Mouse (Mus musculus): ENCODE data around the gene Dnajb4. TPM values are rescaled to one million over a fixed set of nuclear protein-coding genes. Genes with fewer than 3 reads are reported as not detected.
"Not testable (repeated sequence)": the region's sequence is repeated elsewhere in the genome, so short reads cannot be mapped to it uniquely, and the experiment has no call there.

The Dnajb4 gene
- total RNA-seq, 2 experiments from 2014 or later, result 38.4 to 42.9 TPM

DNA sequence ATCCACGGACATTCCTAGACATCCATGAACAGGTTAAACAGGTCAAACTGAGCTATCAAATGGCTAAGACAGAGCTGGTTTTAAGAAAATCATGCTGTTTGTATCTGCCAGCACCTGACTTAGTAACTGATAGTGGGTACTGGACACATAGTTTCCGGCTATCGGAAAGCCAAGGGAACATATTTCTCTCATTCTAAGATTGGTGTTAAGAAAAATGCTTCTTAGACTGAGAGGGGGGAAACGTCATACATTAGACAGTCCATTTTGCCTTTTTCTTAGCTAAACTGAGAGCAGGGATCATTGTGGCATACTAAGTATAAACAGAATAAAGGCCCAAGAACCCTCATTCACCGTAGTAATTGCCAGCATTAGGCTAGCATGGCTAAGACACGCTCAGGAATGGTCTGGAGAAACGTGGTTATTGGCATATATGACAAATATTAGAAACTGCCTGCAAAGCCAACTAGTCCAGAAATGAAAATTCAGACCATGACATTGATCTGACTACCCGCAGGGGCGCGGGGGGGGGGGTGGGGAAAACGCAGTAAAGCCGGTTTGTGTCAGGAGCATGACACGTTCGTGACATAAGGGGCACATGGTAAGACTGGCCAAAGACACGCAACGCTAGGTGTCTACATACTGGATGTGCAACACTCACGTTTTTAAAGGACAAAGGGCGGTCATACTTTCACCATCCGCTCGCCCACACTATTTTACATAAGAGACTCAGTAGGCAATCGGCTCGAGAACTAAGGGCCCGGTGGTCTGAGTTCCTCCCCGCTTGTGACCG, 730 bp downstream of the Dnajb4 start:
- DNase-seq, result no peak
- intact Hi-C loops (cut with DNase I), result no loop called here

DNA sequence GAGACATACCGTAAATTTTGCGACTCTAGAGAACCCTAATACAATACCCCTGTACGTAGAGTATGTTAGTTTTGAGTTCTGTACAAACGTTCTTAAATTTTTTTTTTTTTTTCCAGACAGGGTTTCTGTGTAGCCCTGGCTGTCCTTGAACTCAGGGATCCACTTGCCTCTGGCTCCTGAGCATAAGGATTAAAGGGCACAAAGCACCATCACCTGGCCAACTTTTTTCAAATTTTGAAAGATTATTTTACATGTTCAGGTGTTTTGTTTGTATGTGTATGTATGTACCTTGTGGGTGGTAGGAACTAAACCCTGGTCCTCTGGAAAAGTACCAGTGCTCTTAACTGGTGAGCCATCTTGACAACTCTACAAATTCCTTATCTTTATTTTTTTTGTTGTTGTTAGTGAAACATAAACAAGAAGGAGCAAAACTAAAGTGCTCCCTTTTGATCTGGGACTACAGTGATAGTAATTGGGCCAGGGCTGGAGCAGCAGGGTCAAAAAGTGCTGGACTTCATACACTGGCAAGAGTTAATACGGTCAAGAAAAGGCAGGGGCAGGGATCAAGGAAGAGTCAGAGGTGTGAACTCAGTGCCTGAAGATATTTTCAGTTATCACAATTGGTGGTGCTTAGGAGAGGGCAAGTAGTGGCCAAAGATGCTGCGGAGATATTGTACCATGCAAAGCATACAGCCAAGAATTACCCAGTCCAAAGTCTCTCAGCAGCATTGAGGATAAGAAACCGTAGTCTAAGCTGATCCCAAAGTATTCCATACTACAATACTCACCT, 1.8 kb downstream of the Dnajb4 start:
- intact Hi-C loops (cut with DNase I), result no loop called here
- DNase-seq, result no peak

DNA sequence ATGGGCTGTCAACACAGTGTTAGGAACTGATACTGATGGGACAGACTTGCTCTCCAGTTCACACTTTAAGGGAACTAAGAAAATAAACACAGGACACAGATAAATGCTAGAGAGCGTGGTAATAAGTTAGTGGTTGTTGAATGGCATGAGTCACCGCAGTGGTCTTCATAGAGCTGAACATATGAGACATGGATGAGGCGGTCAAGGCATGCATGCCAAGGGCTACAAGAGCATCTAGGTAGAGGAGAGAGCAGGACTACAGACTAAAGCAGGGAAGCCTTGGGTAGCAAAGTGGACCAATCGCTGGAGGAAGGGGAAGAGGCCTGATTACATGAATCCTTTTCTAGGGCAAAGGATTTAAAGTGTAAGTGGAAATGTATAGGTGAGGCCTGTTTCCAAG, 2.9 kb downstream of the Dnajb4 start:
- DNase-seq, result no peak
- intact Hi-C loops (cut with DNase I), result no loop called here

DNA sequence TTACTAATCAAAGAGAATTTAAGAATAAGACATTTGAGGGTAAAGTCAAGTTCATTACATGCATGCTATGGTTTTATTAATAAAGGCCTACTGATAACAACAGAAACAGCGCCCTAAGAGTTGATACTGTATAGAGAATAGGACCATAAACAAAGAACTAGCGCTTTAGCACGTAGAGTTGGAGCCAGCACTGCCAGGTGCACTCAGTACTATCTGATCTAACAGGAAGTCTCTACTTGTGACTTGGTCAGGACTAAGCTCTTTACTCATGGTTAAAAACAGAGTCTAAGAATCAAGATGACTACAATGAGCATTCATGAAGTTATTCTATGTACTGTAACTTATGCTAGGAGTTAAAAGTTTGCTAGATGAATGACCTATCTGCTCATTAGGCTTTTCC, 5.5 kb downstream of the Dnajb4 start:
- intact Hi-C loops (cut with DNase I), result no loop called here
- DNase-seq, result no peak

DNA sequence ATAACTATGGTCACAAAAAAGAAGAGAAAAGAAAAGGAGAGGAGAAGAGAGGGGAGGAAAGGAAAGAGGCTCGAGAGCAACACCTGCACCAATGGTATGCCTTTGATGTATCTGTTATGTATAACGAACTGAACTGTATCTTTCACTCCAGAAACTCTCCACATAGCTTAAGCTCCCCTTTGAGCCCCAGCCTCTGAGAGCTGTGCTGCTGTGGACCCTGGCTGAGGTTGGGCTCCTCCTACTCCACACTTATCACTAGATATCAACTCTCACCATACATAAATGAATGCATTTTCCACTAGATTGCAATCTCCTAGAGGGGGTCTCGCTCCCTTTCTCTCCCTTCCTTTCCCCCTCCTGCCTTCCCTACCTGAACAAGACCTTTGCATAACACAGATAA, 6.1 kb downstream of the Dnajb4 start:
- no peak for DNase-seq
- intact Hi-C loops (cut with DNase I), result no loop called here

DNA sequence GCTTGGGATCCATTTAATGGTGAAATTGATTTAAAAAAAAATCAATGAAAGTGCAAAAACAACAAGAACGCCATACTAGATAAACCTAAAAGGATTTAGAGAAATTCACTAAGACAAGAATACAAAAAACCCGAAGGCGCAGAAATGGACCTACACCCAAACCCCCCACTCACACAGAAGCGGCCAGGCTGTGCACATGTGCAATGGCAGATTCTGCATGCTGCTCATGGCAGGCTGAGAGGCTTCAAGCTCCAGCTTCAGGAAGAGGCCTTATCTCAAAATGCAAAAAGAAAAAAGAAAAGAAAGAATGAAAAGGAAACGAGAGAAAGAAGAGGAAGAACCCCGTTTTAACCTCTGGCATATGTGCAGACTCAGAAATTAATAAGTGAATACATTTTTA, 6.7 kb downstream of the Dnajb4 start:
- intact Hi-C loops (cut with DNase I), result no loop called here
- no peak for DNase-seq

DNA sequence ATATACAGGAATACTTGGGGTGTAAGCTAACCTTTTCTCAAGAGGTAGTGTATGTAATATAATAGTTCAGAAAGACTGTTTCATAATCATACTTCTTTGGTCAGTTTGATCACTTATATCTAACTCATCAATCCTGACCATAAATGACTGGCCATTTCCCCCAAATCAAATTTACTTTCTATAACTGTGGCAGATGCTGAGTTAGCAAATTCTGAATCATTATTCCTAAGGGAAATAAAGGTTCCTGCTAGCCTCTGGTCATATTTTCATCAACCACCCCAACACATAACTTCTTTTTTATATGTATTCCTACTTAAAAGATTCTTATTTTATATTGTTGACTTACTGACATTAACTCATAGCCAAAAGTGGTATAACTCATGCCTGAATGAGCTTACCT, 7.2 kb downstream of the Dnajb4 start:
- DNase-seq, result no peak
- intact Hi-C loops (cut with DNase I), result no loop called here

DNA sequence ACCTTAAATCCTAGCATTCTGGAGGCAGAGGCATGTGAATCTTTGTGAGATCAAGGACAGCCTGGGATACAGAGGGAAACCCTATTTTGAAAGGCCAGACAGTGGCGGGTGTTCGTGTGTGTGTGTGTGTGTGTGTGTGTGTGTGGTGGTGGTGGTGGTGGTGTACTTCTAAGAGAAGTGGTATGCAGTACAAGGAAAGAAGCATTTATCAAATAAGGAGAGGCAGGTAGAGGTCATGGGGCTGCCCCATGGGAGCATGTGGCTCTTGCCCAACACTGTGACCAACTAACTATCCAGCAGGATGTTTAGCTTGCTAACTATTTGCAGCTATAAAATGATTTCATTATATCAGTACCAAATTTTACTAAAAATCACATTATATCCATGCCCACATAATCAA, 8.5 kb downstream of the Dnajb4 start:
- no peak for DNase-seq
- intact Hi-C loops (cut with DNase I), result no loop called here

DNA sequence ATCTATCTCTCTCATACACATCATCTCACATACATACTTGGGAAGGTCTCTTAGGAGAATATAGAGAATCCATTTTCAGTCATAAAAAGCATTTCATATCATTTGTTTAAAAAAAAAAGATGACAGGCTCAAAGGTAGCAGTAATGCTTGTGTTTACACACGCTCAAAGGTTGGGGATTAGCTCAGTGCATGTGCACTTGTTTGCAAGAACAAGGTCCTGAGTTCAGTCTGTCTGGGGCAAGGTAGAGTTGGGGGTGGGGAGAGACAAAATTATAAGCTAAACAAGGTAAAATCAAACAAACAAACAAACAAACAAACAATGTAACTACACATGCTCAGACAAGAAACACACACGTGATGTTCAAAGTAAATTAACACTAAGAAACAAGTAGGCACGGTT, 8.9 kb downstream of the Dnajb4 start:
- no peak for DNase-seq
- intact Hi-C loops (cut with DNase I), result no loop called here

DNA sequence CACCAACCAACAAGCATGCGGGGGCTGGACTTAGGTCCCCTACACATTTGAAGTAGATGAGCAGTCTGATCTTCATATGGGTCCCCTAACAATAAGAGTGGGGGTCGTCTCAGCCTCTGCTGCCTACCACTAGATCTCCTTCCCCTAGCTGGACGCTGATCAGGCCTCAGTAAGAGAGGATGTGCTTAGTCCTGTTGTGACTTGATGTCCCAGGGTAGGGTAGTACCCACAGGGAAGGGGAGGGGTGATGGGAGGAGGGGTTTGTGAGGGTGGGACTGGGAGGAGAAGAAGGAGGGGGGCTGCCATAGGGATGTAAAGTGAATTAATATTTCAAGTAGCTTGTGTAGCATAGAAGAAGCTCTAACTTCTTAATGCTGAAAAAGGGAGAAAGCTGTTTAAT, 11.0 kb downstream of the Dnajb4 start:
- no peak for DNase-seq
- intact Hi-C loops (cut with DNase I), result no loop called here

DNA sequence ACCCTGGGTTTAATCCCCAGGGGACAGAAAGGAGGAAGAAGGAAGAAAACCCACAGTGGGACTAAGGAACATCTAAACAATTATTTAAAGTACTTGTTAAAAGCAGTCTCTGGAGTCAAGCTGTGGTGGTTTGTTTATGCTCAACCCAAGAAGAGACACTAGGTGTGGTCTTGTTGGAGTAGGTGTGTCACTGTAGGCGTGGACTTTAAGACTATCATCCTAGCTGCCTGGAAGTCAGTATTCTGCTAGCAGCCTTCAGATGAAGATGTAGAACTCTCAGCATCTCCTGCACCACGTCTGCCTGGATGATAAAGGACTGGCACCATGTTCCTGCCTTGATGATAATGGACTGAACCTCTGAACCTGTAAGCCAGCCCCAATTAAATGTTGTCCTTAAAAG, 12.9 kb downstream of the Dnajb4 start:
- DNase-seq; intact Hi-C loops (cut with DNase I): not testable (repeated sequence)

DNA sequence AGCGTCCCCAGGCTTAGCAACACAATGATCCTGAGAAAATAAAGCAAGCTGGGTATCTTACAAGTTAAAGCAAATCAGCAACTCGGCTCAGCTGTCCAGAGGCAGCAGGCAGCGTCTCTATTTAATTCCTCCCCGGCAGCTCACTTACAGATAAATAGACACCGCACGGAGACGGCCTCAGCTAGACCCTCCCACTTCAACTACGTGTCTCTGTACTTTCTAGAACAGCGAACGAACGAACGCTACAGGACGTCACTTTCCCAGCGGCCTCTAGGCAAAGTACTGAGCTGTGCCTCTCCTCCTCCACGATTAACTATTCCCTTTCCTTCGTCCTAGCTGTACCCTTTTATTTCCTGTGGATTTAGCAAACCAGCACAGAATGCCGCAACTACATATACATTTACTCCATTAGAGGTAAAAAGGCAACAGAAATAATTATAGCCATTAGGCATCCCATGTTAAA, 16.4 kb downstream of the Dnajb4 start:
- peak; percentile 74 for DNase-seq
- intact Hi-C loops (cut with DNase I), result no loop called here

DNA sequence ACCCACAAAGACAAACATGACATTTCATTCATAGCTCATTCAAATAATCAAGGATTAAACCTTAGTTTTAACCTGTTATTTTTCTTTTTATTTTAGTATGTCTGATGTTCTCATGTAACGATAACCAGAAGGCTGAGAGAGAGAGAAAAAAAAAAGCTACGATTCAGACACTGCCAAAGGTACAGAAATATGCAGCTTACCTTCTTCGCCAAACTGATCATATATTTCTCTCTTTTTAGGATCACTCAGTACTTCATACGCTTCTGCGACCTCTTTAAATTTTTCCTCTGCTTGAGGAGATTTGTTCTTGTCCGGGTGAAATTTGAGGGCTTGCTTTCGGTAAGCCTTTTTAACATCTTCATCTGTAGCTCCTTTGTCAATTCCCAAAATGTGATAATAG, 16.9 kb downstream of the Dnajb4 start:
- intact Hi-C loops (cut with DNase I), result no loop called here
- no peak for DNase-seq

DNA sequence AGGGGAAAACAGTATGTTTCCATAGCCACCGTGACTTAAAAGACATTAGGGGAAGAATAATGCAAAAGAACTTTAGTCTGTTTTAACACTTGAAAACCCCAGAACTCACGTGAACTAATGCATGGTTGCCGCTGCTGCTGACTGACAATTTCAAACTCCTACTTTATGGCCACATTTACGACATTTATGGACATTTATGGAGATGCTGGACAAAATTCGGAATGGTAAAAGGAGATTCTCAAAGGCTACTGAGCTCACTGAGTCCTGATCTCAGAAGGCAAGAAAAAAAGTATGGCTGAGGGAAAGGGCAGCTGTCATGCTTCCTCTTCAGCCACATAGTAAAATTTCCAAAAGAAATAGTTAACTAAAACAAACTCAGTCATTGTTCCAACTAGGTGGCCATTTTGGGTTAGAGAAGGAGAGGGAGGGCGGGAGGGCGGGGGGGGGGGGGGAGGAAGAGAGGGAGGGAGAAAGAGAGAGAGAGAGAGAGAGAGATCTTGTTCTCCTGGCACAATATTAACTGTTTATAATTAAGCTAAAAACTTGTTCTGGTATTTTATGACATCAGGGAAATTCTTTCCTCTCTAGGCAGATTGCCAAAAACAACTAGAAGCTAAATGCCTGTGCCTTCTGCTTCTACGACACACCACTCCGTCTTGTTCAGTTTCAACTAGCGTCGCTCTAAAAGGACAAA, 17.7 kb downstream of the Dnajb4 start:
- intact Hi-C loops (cut with DNase I), result no loop called here
- DNase-seq, result no peak

DNA sequence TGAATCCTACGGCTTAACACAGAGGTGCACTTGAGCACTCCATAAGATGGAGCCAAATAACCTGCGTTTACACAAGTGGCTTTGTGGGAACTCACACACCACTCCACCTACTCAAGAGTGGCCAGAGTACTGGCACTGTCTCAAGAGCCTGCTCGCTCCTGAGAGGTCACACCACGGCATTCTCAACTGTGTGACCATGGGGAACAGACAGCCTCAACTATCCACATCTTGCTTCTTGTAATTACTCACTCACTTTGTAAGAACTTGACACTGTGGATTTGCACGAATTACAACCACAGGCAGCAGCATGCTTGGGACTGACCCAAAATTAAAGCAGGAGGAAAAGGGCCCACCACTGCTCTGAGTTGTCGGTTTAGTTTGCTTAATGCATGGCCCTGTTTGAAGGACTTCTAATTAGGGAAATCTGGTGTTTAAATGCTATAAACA, 18.3 kb downstream of the Dnajb4 start:
- intact Hi-C loops (cut with DNase I), result no loop called here

DNA sequence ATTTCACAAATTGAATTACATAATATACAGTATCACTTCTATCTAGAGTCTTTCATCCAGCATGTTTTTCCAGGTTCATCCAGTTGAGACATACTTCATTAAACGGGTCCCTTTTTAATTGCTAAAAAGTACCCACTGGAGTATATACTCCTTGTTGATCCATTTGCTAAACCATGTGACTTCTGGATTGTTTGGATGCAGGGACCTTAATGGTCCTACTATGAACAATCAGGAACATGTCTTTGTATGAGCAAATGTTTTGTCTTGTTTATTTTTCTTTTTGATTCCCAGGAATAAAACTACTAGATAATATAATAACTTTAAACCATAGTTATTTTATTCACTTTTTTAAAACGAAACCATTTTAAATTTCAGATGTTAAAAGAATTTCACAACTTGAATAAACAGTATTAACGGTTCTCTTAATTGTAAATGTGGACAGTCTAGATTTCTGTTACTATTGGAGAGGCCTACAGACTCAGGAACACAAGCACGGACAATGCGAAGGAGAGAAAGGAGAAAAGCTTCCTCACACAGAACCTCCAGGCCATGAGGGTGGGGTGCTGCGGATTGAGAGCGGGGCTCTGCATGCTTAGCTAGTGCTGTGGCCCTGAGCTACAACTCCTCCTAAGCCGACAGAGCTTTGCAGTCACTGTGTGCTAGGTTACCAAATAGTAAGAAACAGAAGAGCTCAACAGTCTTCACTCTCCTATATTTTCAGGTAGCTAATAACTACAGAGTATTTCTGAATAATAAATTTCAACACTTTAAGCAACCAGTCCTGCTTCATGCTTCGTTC, 19.2 kb downstream of the Dnajb4 start:
- intact Hi-C loops (cut with DNase I), result no loop called here
- no peak for DNase-seq

More for the DNA sequence above, 18.3 kb downstream of the Dnajb4 start:
- DNase-seq, result no peak

DNA sequence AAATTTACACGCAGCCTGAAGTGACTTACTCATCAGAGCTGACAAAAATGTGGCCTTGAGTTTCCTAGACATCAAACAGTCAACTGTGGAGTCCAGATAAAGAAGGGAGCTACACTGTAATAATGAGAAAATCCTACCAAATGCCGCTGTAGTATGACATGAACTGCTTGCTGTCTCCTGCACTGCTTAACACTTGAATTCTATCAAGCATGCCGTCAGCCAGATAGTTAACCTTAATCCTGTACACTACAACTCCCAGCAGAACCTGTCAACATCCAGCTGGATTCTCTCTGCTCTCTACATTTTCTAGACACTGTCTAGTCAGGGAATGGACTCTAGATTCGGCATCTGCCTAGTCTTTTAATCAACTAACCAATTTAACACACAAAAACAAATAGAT, 20.8 kb downstream of the Dnajb4 start:
- no peak for DNase-seq
- intact Hi-C loops (cut with DNase I), result no loop called here

DNA sequence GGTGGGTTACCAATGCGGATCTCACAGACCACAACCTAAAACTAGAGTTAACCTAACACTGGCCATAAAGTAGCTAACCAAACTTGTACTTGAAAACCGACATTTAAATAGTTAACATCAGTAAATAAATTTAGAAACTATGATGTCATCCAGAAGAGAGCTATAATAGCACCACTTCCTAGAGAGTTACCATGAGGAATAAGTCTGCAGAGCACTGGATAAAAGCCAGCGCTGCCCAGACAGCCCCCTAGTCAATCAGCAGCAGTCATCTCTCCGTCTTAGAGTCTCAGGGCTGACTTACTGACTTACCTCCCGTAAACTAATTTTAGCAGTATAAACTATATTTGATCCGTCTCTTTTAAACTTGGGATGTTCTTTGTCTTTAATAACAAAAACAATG, 24.0 kb downstream of the Dnajb4 start:
- no peak for DNase-seq
- intact Hi-C loops (cut with DNase I), result no loop called here

DNA sequence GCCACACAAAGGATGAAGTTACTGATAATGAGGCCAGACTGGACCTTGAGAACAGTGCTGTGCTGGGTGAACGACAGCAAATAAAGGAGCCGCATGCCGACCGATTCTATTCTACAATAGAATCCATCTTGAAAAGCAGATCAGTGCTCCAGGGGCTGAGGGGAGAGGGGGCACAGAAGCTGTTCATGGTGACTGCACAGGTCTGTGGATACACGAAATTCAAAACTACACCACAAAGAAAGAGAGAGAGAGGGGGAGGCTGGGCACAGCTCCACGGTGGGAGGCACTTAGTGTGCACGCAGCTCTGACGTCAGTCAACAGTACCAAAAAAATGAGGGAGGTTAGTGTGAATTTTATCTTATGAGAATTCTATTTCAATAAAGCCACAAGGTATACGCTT, 26.6 kb downstream of the Dnajb4 start:
- no peak for DNase-seq
- intact Hi-C loops (cut with DNase I), result no loop called here

DNA sequence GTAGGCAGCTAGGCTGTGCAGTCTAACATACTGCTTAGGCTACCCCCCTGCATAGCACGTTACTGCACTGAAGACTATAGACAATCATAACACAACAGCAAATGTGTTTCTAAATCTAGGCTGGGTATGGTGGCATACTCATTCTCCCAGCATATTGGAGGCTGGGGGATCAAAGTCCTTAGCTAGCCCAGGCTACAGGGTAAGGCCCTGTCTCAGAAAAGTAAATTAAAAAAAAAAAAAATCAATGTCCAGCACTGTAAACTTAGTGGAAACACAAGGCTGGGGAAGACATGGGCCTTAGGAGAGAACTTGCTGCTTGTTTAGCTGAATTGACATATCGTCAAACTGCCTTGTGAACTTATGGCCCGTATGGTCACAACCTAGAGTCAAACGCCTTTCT, 29.5 kb downstream of the Dnajb4 start:
- no peak for DNase-seq
- intact Hi-C loops (cut with DNase I), result no loop called here

DNA sequence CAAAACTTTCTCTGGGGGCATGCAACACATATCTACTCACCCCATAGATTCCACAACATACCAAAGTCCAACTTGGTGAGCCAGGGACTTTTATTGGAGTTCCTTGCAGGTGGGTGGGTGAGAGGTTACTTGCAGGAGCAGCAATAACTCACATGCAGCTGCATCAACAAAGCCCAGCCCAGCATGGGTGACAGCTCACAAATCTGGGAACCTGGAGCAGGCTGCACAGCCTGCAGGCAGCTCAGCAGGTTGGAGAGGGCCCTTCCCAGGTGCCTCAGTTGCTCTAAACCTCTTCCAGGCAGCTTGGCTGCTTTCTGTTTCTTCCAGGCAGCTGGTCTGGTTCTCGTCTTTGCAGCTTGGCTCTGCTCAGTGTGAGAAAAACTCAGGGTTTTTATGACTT, 30.8 kb downstream of the Dnajb4 start:
- intact Hi-C loops (cut with DNase I), result no loop called here

More for the DNA sequence above, 30.8 kb downstream of the Dnajb4 start:
- DNase-seq, result no peak

Data from left cerebral cortex, postnatal 4 days (tissue).